12 mouse cellular contexts compared by ENCODE assay signal in the genomic region with DNA sequence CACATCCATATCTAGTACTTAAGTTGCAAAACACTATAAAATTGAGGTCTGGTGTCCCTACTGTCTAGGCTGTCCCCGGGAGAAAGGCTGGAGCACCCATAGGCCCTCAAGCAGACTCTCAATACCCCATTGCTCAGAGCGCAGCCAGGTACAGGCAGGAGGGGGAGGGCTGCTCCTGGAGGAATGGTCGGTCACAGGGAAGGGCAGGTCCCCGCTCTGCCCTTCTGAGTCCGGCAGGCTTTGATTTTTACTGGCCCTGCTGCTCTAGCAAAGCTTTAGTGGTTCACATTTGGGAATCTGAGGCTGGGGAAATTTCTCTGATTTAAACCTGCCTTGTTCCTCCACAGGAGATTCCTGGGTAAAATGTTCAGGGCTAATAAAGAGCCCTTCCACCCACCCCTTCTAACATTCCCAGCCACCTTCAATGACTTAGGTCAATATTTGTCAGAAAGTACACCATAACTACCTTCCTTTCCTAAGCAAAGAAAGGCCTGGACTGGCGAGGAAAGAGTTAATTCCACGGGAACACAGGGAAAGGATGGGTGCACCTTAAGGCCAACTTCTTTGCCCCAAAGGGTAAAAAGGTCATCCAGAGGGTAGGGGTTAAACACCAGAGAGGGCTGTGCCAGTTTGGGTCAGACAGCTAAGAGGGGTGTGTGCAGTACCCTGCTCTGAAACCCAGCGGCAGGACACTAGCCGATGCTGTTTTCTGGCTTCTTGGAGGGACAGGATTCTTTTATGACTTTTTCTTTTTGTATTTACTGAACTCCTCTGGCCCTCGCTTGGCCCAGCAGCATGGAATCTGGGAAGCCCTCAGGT. TPM values are rescaled to one million over a fixed set of nuclear protein-coding genes. Genes with fewer than 3 reads are reported as not detected.
DNase-seq lines count a peak whose midpoint lies in the region; ATAC-seq and TF ChIP-seq lines count a peak whose summit lies in the region.
"Had no signal": no experiment of that assay in that cellular context is flagged by ENCODE, and none has a peak within 500 bp of the region (broad histone marks: within the 10 kb centered on the region; RNA-seq: fewer than 3 reads in every experiment).

No protein-coding gene starts in this region.

- TF ChIP-seq CTCF in ES-Bruce4 (IDR thresholded peaks at IDR 0.05; ENCODE audit: low read depth, low read length): no peak

- no peak for TF ChIP-seq EP300 in ES-Bruce4 (IDR thresholded peaks at IDR 0.05; ENCODE audit: insufficient read depth, low read depth, low read length)

- H3K9me3 ChIP-seq in kidney, embryonic 14.5 days (ENCODE audit: control insufficient read depth, low read length): no peaks in the 10 kb centered on the region
- no peaks in the 10 kb centered on the region for H3K9me3 ChIP-seq in ES-Bruce4 (replicated peaks; ENCODE audit: control insufficient read depth, insufficient read depth, low read length, poor library complexity, severe bottlenecking)
- no peaks in the 10 kb centered on the region for H3K9me3 ChIP-seq in limb, embryonic 13.5 days
- H3K9me3 ChIP-seq: G1E; liver, embryonic 12.5 days; midbrain, embryonic 15.5 days had no signal

- peak overlapping the region; percentile 34; the same call in 1 of the 2 replicates for H3K4me3 ChIP-seq in kidney, embryonic 14.5 days (ENCODE audit: low read length)
- peak overlapping the region; percentile 2; the same call in 1 of the 2 replicates for H3K4me3 ChIP-seq in ES-Bruce4 (ENCODE audit: low read depth, low read length)
- peak overlapping the region; percentile 63 for H3K4me3 ChIP-seq in limb, embryonic 13.5 days

- H3K9ac ChIP-seq in kidney, embryonic 14.5 days (ENCODE audit: low read depth, low read length): no peak overlapping the region
- H3K9ac ChIP-seq in ES-Bruce4 (ENCODE audit: low read depth, poor library complexity, severe bottlenecking): no peak overlapping the region; the same call in 1 of the 2 replicates
- 0 out of 2 replicates have a peak overlapping the region, but pooled peaks have one; percentile 25 for H3K9ac ChIP-seq in limb, embryonic 13.5 days
- H3K9ac ChIP-seq: midbrain, embryonic 15.5 days had no signal

- ATAC-seq in kidney, embryonic 14.5 days (ENCODE audit: low FRiP score, low TSS enrichment): no peak
- no peak for ATAC-seq in limb, embryonic 13.5 days (ENCODE audit: low FRiP score, low read depth)
- ATAC-seq: liver, embryonic 12.5 days; midbrain, embryonic 15.5 days had no signal

- 13% methylated on average over 10 of the region's 10 CpGs for WGBS in kidney, embryonic 14.5 days
- 11% methylated on average over 10 of the region's 10 CpGs for WGBS in limb, embryonic 13.5 days

- H3K4me2 ChIP-seq in kidney, embryonic 14.5 days (replicated peaks; ENCODE audit: low read depth, low read length): no peak overlapping the region; the same call in 1 of the 2 replicates
- H3K4me2 ChIP-seq in limb, embryonic 13.5 days (replicated peaks): peak overlapping the region; percentile 90

- DNase-seq in embryo, embryonic 9.5 days (ENCODE audit: extremely low spot score): peak; percentile 32
- DNase-seq in embryo, embryonic 10.5 days (ENCODE audit: low spot score): no peak
- DNase-seq in kidney, adult 18-20 months: no peak
- no peak for DNase-seq in MN1 (ENCODE audit: low spot score)
- no peak for DNase-seq in urinary bladder, adult 18-20 months (ENCODE audit: low spot score in 2 of 2)

- peaks cover 30% of the 10 kb centered on the region for H3K4me1 ChIP-seq in kidney, embryonic 14.5 days (ENCODE audit: control insufficient read depth, insufficient read depth, low read length)
- peaks cover 2% of the 10 kb centered on the region for H3K4me1 ChIP-seq in ES-Bruce4 (ENCODE audit: control insufficient read depth, insufficient read depth, low read length)
- H3K4me1 ChIP-seq in limb, embryonic 13.5 days: peaks cover 87% of the 10 kb centered on the region

- TF ChIP-seq POLR2A in ES-Bruce4 (IDR thresholded peaks at IDR 0.05; ENCODE audit: insufficient read depth, low read length): no peak

- H3K36me3 ChIP-seq in kidney, embryonic 14.5 days (ENCODE audit: control insufficient read depth, insufficient read depth, low read length): no peaks in the 10 kb centered on the region
- no peaks in the 10 kb centered on the region for H3K36me3 ChIP-seq in ES-Bruce4 (ENCODE audit: control insufficient read depth, insufficient read depth, low read length, poor library complexity, severe bottlenecking)
- no peaks in the 10 kb centered on the region for H3K36me3 ChIP-seq in limb, embryonic 13.5 days
- H3K36me3 ChIP-seq: G1E; liver, embryonic 12.5 days; midbrain, embryonic 15.5 days had no signal

- H3K27me3 ChIP-seq in kidney, embryonic 14.5 days (ENCODE audit: control insufficient read depth, insufficient read depth, low read length): peaks cover 99% of the 10 kb centered on the region
- peaks cover 46% of the 10 kb centered on the region for H3K27me3 ChIP-seq in ES-Bruce4 (ENCODE audit: control insufficient read depth, insufficient read depth, low read length, poor library complexity, severe bottlenecking)
- H3K27me3 ChIP-seq in limb, embryonic 13.5 days: peaks cover 93% of the 10 kb centered on the region

- no peak overlapping the region; the same call in 1 of the 2 replicates for H3K27ac ChIP-seq in kidney, embryonic 14.5 days (ENCODE audit: low read depth, low read length)
- H3K27ac ChIP-seq in ES-Bruce4 (ENCODE audit: insufficient read depth, low read length): no peak overlapping the region
- peak overlapping the region; percentile 55 for H3K27ac ChIP-seq in limb, embryonic 13.5 days
- H3K27ac ChIP-seq: kidney, postnatal 0 days; liver, embryonic 12.5 days; midbrain, embryonic 15.5 days had no signal

RNA-seq across cellular contexts. Expression of gene Crlf1, which starts 2.7 kb away (rescaled TPM):
- 26.7 and 34.8 TPM in 2 replicates for polyA plus RNA-seq in kidney, embryonic 14.5 days (2014; fragmentation: Nextera tagmentation; extraction: Ambion mirVana)
- 6.1 and 7.5 TPM in 2 replicates for polyA plus RNA-seq in ES-Bruce4 (2011; ENCODE audit: insufficient read depth, insufficient read length, low read depth, missing spikeins)
- polyA plus RNA-seq in limb, embryonic 13.5 days (2015; fragmentation: Nextera tagmentation; extraction: Ambion mirVana): 83.3 and 85.0 TPM in 2 replicates
- polyA plus RNA-seq: G1E had no signal

RNA-seq across cellular contexts. Expression of gene Tmem59l, which starts 3.1 kb away (rescaled TPM):
- 8.5 and 12.4 TPM in 2 replicates for polyA plus RNA-seq in kidney, embryonic 14.5 days (2014; fragmentation: Nextera tagmentation; extraction: Ambion mirVana)
- polyA plus RNA-seq in ES-Bruce4 (2011; ENCODE audit: insufficient read depth, insufficient read length, low read depth, missing spikeins): 3.3 and 4.2 TPM in 2 replicates
- polyA plus RNA-seq in limb, embryonic 13.5 days (2015; fragmentation: Nextera tagmentation; extraction: Ambion mirVana): 24.2 and 26.6 TPM in 2 replicates

RNA-seq across cellular contexts. Expression of gene Klhl26, which starts 13.5 kb away (rescaled TPM):
- polyA plus RNA-seq in kidney, embryonic 14.5 days (2014; fragmentation: Nextera tagmentation; extraction: Ambion mirVana): 14.4 and 19.2 TPM in 2 replicates
- 27.4 and 33.7 TPM in 2 replicates for polyA plus RNA-seq in ES-Bruce4 (2011; ENCODE audit: insufficient read depth, insufficient read length, low read depth, missing spikeins)
- 29.0 and 30.3 TPM in 2 replicates for polyA plus RNA-seq in limb, embryonic 13.5 days (2015; fragmentation: Nextera tagmentation; extraction: Ambion mirVana)

RNA-seq across cellular contexts. Expression of gene Rex1bd, which starts 16.3 kb away (rescaled TPM):
- polyA plus RNA-seq in kidney, embryonic 14.5 days (2014; fragmentation: Nextera tagmentation; extraction: Ambion mirVana): 129 and 151 TPM in 2 replicates
- 40.0 and 43.7 TPM in 2 replicates for polyA plus RNA-seq in ES-Bruce4 (2011; ENCODE audit: insufficient read depth, insufficient read length, low read depth, missing spikeins)
- 139 and 148 TPM in 2 replicates for polyA plus RNA-seq in limb, embryonic 13.5 days (2015; fragmentation: Nextera tagmentation; extraction: Ambion mirVana)

RNA-seq across cellular contexts. Expression of gene Uba52, which starts 20.3 kb away (rescaled TPM):
- 1,078 and 1,559 TPM in 2 replicates for polyA plus RNA-seq in kidney, embryonic 14.5 days (2014; fragmentation: Nextera tagmentation; extraction: Ambion mirVana)
- 1,157 and 1,272 TPM in 2 replicates for polyA plus RNA-seq in ES-Bruce4 (2011; ENCODE audit: insufficient read depth, insufficient read length, low read depth, missing spikeins)
- 856 and 861 TPM in 2 replicates for polyA plus RNA-seq in limb, embryonic 13.5 days (2015; fragmentation: Nextera tagmentation; extraction: Ambion mirVana)

Comparison
In these comparisons a context has a peak if more than half of its experiments do, and no peak if none do; other contexts are left out.
1. H3K4me3 ChIP-seq: peak in every context shown above with its lines; median percentile 63 in limb, embryonic 13.5 days; 34 in kidney, embryonic 14.5 days; 2 in ES-Bruce4.